In genomic region chr10:70876119-70876518, GRCm38 (mm10) we compare ENCODE assay signal across 11 mouse cellular contexts.
DNase-seq lines count a peak whose midpoint lies in the region; ATAC-seq and TF ChIP-seq lines count a peak whose summit lies in the region.
"Had no signal": no experiment of that assay in that cellular context is flagged by ENCODE, and none has a peak within 500 bp of the region (broad histone marks: within the 10 kb centered on the region; RNA-seq: fewer than 3 reads in every experiment).

No protein-coding gene starts in this region.

- no peak overlapping the region for H3K4me3 ChIP-seq in intestine, postnatal 0 days (ENCODE audit: low read depth, low read length)
- no peak overlapping the region for H3K4me3 ChIP-seq in intestine, embryonic 15.5 days (replicated peaks)

- H3K27ac ChIP-seq in intestine, postnatal 0 days (ENCODE audit: low read depth, low read length): no peak overlapping the region
- H3K27ac ChIP-seq in intestine, embryonic 15.5 days: no peak overlapping the region

- H3K9ac ChIP-seq in intestine, postnatal 0 days (ENCODE audit: low read depth, low read length): no peak overlapping the region
- no peak overlapping the region for H3K9ac ChIP-seq in intestine, embryonic 15.5 days

- no peak for ATAC-seq in intestine, postnatal 0 days
- no peak for ATAC-seq in intestine, embryonic 15.5 days

- no peaks in the 10 kb centered on the region for H3K36me3 ChIP-seq in intestine, postnatal 0 days (ENCODE audit: control insufficient read depth, insufficient read depth)
- no peaks in the 10 kb centered on the region for H3K36me3 ChIP-seq in intestine, embryonic 15.5 days

- H3K4me2 ChIP-seq in intestine, postnatal 0 days (replicated peaks; ENCODE audit: low read depth): no peak overlapping the region
- H3K4me2 ChIP-seq in intestine, embryonic 15.5 days (replicated peaks): no peak overlapping the region

- WGBS in intestine, postnatal 0 days: 66% methylated on average over 8 of the region's 8 CpGs
- WGBS in intestine, embryonic 15.5 days: 78% methylated on average over 8 of the region's 8 CpGs

- peak; percentile 12 for DNase-seq in adrenal gland, postnatal 14 days
- no peak for DNase-seq in adrenal gland, adult 2 months
- peak; percentile 35 for DNase-seq in thymus, postnatal 4 days
- DNase-seq in thymus, postnatal 10 days (ENCODE audit: low spot score in 2 of 2): no peak
- no peak for DNase-seq in cerebellum, adult 11 months
- DNase-seq in kidney, adult 9 months: no peak
- DNase-seq: cerebellum, adult 9-10 months; kidney, adult 11 months; right cerebral cortex, postnatal 25 days had no signal

- peak; percentile 25 for TF ChIP-seq CTCF in intestine, postnatal 0 days (IDR thresholded peaks at IDR 0.05; ENCODE audit: low read depth)

- no peaks in the 10 kb centered on the region for H3K9me3 ChIP-seq in intestine, postnatal 0 days (ENCODE audit: control insufficient read depth)
- H3K9me3 ChIP-seq in intestine, embryonic 15.5 days: no peaks in the 10 kb centered on the region

- H3K27me3 ChIP-seq in intestine, postnatal 0 days (replicated peaks; ENCODE audit: control insufficient read depth, insufficient read depth, low read length): no peaks in the 10 kb centered on the region
- H3K27me3 ChIP-seq in intestine, embryonic 15.5 days (replicated peaks): no peaks in the 10 kb centered on the region

- no peaks in the 10 kb centered on the region for H3K4me1 ChIP-seq in intestine, postnatal 0 days (replicated peaks; ENCODE audit: control insufficient read depth, insufficient read depth, low read length)
- H3K4me1 ChIP-seq in intestine, embryonic 15.5 days (replicated peaks): no peaks in the 10 kb centered on the region

Comparison
In these comparisons a context has a peak if more than half of its experiments do, and no peak if none do; other contexts are left out.
1. DNase-seq: peak in adrenal gland, postnatal 14 days (single experiment) and thymus, postnatal 4 days (single experiment); none in adrenal gland, adult 2 months (single experiment), thymus, postnatal 10 days (0 of 2), cerebellum, adult 11 months (single experiment) and kidney, adult 9 months (single experiment).